Mouse (Mus musculus): Measurements from ENCODE around the gene Rars.

GRCm38 (mm10) chr11:35856359-35857040 lies 22.2 kb upstream of the Rars start:
- TF ChIP-seq CTCF (IDR thresholded peaks at IDR 0.05; ENCODE audit: low read depth) (no peak), EP300 (IDR thresholded peaks at IDR 0.05; ENCODE audit: low read depth) (no peak)
